Mouse (Mus musculus) stomach, postnatal 0 days (tissue): Measurements from ENCODE around the gene Gm5148. TPM values are rescaled to one million over a fixed set of nuclear protein-coding genes. Genes with fewer than 3 reads are reported as not detected.

Experiments used
- ATAC-seq: fragments of 200-750 bp; cut with Nextera tagmentation; 2 replicates; pipeline ENCODE4 v1.8.0; 2017; ENCODE audit not compliant: low FRiP score, low TSS enrichment
- DNase-seq: peaks from one replicate; pipeline ENCODE4 v3.0.0-alpha.2; 2016; ENCODE audit warnings: low spot score
- H3K27ac ChIP-seq: fragments of 300-500 bp; sonication (generic); replicated peaks from 2 replicates; pipeline ENCODE4 v1.5.1; 2014; ENCODE audit warnings: mild to moderate bottlenecking, control low read depth
- H3K27me3 ChIP-seq: fragments of 300-500 bp; sonication (generic); 2 replicates; pipeline ENCODE4 v1.6.1; 2014; ENCODE audit warnings: low read length; ENCODE audit not compliant: control insufficient read depth, insufficient read depth
- H3K36me3 ChIP-seq: fragments of 300-500 bp; sonication (generic); 2 replicates; pipeline ENCODE4 v1.6.1; 2014; ENCODE audit warnings: low read length, mixed read lengths; ENCODE audit not compliant: control insufficient read depth, insufficient read depth
- H3K4me1 ChIP-seq: fragments of 300-500 bp; sonication (generic); replicated peaks from 2 replicates; pipeline ENCODE4 v1.6.1; 2014; ENCODE audit warnings: antibody characterized with exemption; ENCODE audit not compliant: control insufficient read depth, insufficient read depth
- H3K4me2 ChIP-seq: fragments of 300-500 bp; sonication (generic); replicated peaks from 2 replicates; pipeline ENCODE4 v1.6.1; 2014; ENCODE audit warnings: low read depth, mild to moderate bottlenecking, control low read depth, moderate library complexity
- H3K4me3 ChIP-seq: fragments of 300-500 bp; sonication (generic); 2 replicates; pipeline ENCODE4 v1.5.1; 2014; ENCODE audit warnings: low read depth, low read length, control low read depth
- H3K9ac ChIP-seq: fragments of 300-500 bp; sonication (generic); 2 replicates; pipeline ENCODE4 v1.6.1; 2014; ENCODE audit warnings: mild to moderate bottlenecking, low read length, control low read depth, mixed read lengths
- H3K9me3 ChIP-seq: fragments of 300-500 bp; sonication (generic); 2 replicates; pipeline ENCODE4 v1.6.1; 2016; ENCODE audit warnings: low read length; ENCODE audit not compliant: control insufficient read depth
- CTCF ChIP-seq: IDR thresholded peaks from 2 replicates; pipeline ENCODE4 v1.5.1; 2016; ENCODE audit warnings: antibody characterized with exemption, low read depth, mild to moderate bottlenecking, moderate library complexity
- EP300 ChIP-seq: optimal IDR thresholded peaks from 2 replicates; pipeline ENCODE3; 2016; ENCODE audit warnings: antibody characterized with exemption
- WGBS: fragments of 180-500 bp; shearing (Covaris S2); extraction: QIAGEN DNeasy Blood & Tissue Kit; methylation state at CpG from one replicate; pipeline ENCODE4 v1.1.7; 2014; 5-methylcytosine and 5-hydroxymethylcytosine counted together
- polyA plus RNA-seq: library from polyadenylated mRNA; unstranded; fragments of >200 nt; fragmentation: Nextera tagmentation; extraction: Ambion mirVana; gene quantifications from 2 replicates; pipeline ENCODE4 v1.2.1, GENCODE M21; 2015

The Gm5148 gene
- polyA plus RNA-seq, 1 experiment from 2014 or later, result 4.9 TPM

GRCm38 (mm10) chr3:37693552-37693951, 30.7 kb downstream of the Gm5148 start:
- no peaks in the 10 kb centered on the region for H3K4me1 ChIP-seq
- 54% methylated on average over 8 of the region's 8 CpGs for WGBS
- DNase-seq, result no peak
- ATAC-seq, result no peak
- TF ChIP-seq CTCF (no peak), EP300 (no peak)
- no peak overlapping the region for H3K4me3 ChIP-seq
- H3K36me3 ChIP-seq, result no peaks in the 10 kb centered on the region
- H3K4me2 ChIP-seq, result no peak overlapping the region
- no peak overlapping the region for H3K9ac ChIP-seq
- H3K9me3 ChIP-seq, result no peaks in the 10 kb centered on the region
- no peaks in the 10 kb centered on the region for H3K27me3 ChIP-seq
- no peak overlapping the region for H3K27ac ChIP-seq

- WGBS, result 76% methylated on average over 4 of the region's 4 CpGs
- H3K4me3 ChIP-seq, result no peak overlapping the region
- no peak for DNase-seq
- TF ChIP-seq CTCF, result no peak
- TF ChIP-seq EP300, result no peak
- H3K9ac ChIP-seq, result no peak overlapping the region
- no peaks in the 10 kb centered on the region for H3K9me3 ChIP-seq
- H3K4me2 ChIP-seq, result no peak overlapping the region
- no peaks in the 10 kb centered on the region for H3K36me3 ChIP-seq
- no peak overlapping the region for H3K27ac ChIP-seq
- no peaks in the 10 kb centered on the region for H3K27me3 ChIP-seq
- H3K4me1 ChIP-seq, result no peaks in the 10 kb centered on the region
- ATAC-seq, result no peak
Observed at GRCm38 (mm10) chr3:37692945-37693344, 31.3 kb downstream of the Gm5148 start.

GRCm38 (mm10) chr3:37687158-37687980, 36.9 kb downstream of the Gm5148 start:
- Histone ChIP-seq H3K4me1 (no peaks in the 10 kb centered on the region; the same call in 1 of the 2 replicates), H3K4me3 (peak overlapping the region; percentile 23; the same call in 1 of the 2 replicates), H3K36me3 (no peaks in the 10 kb centered on the region), H3K9ac (0 out of 2 replicates have a peak overlapping the region, but pooled peaks have one; percentile 13), H3K4me2 (peak overlapping the region; percentile 46), H3K9me3 (no peaks in the 10 kb centered on the region), H3K27me3 (no peaks in the 10 kb centered on the region), H3K27ac (peak overlapping the region; percentile 61)
- peak; percentile 96 for ATAC-seq
- DNase-seq, result peak; percentile 88
- TF ChIP-seq CTCF, result 0 out of 2 replicates have a peak, but pooled peaks have one; percentile 4
- TF ChIP-seq EP300, result peak; percentile 94
- WGBS, result 15% methylated on average over 28 of the region's 28 CpGs

GRCm38 (mm10) chr3:37686751-37687150, 37.5 kb downstream of the Gm5148 start:
- H3K9me3 ChIP-seq, result no peaks in the 10 kb centered on the region
- TF ChIP-seq EP300, result no peak
- no peak for TF ChIP-seq CTCF
- H3K36me3 ChIP-seq, result no peaks in the 10 kb centered on the region
- peak overlapping the region; percentile 46 for H3K4me2 ChIP-seq
- 0 out of 2 replicates have a peak overlapping the region, but pooled peaks have one; percentile 13 for H3K9ac ChIP-seq
- H3K4me1 ChIP-seq, result no peaks in the 10 kb centered on the region; the same call in 1 of the 2 replicates
- DNase-seq (no peak), ATAC-seq (no peak)
- H3K27me3 ChIP-seq, result no peaks in the 10 kb centered on the region
- WGBS, result 28% methylated on average over 6 of the region's 6 CpGs
- peak overlapping the region; percentile 23; the same call in 1 of the 2 replicates for H3K4me3 ChIP-seq
- peak overlapping the region; percentile 61; the same call in 1 of the 2 replicates for H3K27ac ChIP-seq

- H3K4me3 ChIP-seq, result no peak overlapping the region
- no peak overlapping the region for H3K27ac ChIP-seq
- no peaks in the 10 kb centered on the region for H3K9me3 ChIP-seq
- TF ChIP-seq EP300, result no peak
- TF ChIP-seq CTCF, result no peak
- ATAC-seq (no peak), DNase-seq (no peak)
- H3K27me3 ChIP-seq, result no peaks in the 10 kb centered on the region
- no peak overlapping the region for H3K9ac ChIP-seq
- no peak overlapping the region for H3K4me2 ChIP-seq
- 39% methylated on average over 7 of the region's 7 CpGs for WGBS
- H3K4me1 ChIP-seq, result no peaks in the 10 kb centered on the region; the same call in 1 of the 2 replicates
- no peaks in the 10 kb centered on the region for H3K36me3 ChIP-seq
Observed at GRCm38 (mm10) chr3:37686219-37686618, 38.1 kb downstream of the Gm5148 start.

GRCm38 (mm10) chr3:37676291-37676690, 48.0 kb downstream of the Gm5148 start:
- TF ChIP-seq EP300 (no peak), CTCF (no peak)
- ATAC-seq (no peak), DNase-seq (no peak)
- H3K27me3 ChIP-seq, result no peaks in the 10 kb centered on the region
- WGBS, result 63% methylated on average over 8 of the region's 8 CpGs
- no peak overlapping the region for H3K27ac ChIP-seq
- no peak overlapping the region for H3K4me3 ChIP-seq
- H3K36me3 ChIP-seq, result no peaks in the 10 kb centered on the region
- H3K9me3 ChIP-seq, result no peaks in the 10 kb centered on the region
- 0 out of 2 replicates have a peak, but pooled peaks cover 2% of the 10 kb centered on the region for H3K4me1 ChIP-seq
- no peak overlapping the region for H3K4me2 ChIP-seq
- H3K9ac ChIP-seq, result no peak overlapping the region
